Mouse (Mus musculus): ENCODE measurements around the gene Foxq1. TPM values are rescaled to one million over a fixed set of nuclear protein-coding genes. Genes with fewer than 3 reads are reported as not detected.
A peak's percentile ranks its signal among the peaks of the same experiment; 100 is the strongest.

Foxq1 gene
- polyA plus RNA-seq, 1 experiment from 2014 or later = 2.8 TPM

- Histone ChIP-seq H3K9me3 (no peaks in the 10 kb centered on the region), H3K27ac (replicated peaks) (no peak overlapping the region), H3K36me3 (no peaks in the 10 kb centered on the region), H3K9ac (replicated peaks) (no peak overlapping the region), H3K4me3 (peak overlapping the region; percentile 55), H3K4me1 (peaks cover 24% of the 10 kb centered on the region), H3K27me3 (peaks cover 85% of the 10 kb centered on the region), H3K4me2 (replicated peaks) (peak overlapping the region; percentile 94)
- WGBS = 5% methylated on average over 24 of the region's 24 CpGs
- no peak for ATAC-seq (ENCODE audit: low FRiP score, low read depth)
These were observed 1.2 kb downstream of the Foxq1 start for GRCm38 (mm10) chr13:31556964-31557767.

GRCm38 (mm10) chr13:31557768-31558520, 2.0 kb downstream of the Foxq1 start:
- peaks cover 24% of the 10 kb centered on the region for H3K4me1 ChIP-seq
- H3K9me3 ChIP-seq = no peaks in the 10 kb centered on the region
- WGBS = under 1% methylated on average over 69 of the region's 73 CpGs
- peak; percentile 29; the same call in 1 of the 2 replicates for ATAC-seq (ENCODE audit: low FRiP score, low read depth)
- H3K4me3 ChIP-seq = peak overlapping the region; percentile 55
- no peak overlapping the region for H3K27ac ChIP-seq (replicated peaks)
- peaks cover 93% of the 10 kb centered on the region for H3K27me3 ChIP-seq
- no peaks in the 10 kb centered on the region for H3K36me3 ChIP-seq
- no peak overlapping the region for H3K9ac ChIP-seq (replicated peaks)
- H3K4me2 ChIP-seq (replicated peaks) = peak overlapping the region; percentile 94

- ATAC-seq (ENCODE audit: low FRiP score, low read depth) = peak; percentile 50
- H3K27me3 ChIP-seq = peaks cover 95% of the 10 kb centered on the region
- H3K27ac ChIP-seq (replicated peaks) = no peak within 1 kb of the TSS; the same call in 1 of the 2 replicates
- no peaks in the 10 kb centered on the region for H3K36me3 ChIP-seq
- no peaks in the 10 kb centered on the region for H3K9me3 ChIP-seq
- peak within 1 kb of the TSS; percentile 94 for H3K4me2 ChIP-seq (replicated peaks)
- peak within 1 kb of the TSS; percentile 47 for H3K9ac ChIP-seq (replicated peaks)
- peak within 1 kb of the TSS; percentile 55 for H3K4me3 ChIP-seq
- under 1% methylated on average over 77 of the region's 88 CpGs for WGBS
- peaks cover 24% of the 10 kb centered on the region for H3K4me1 ChIP-seq
These were observed 2.8 kb downstream of the Foxq1 start, which contains the start of gene A530084C06Rik for GRCm38 (mm10) chr13:31558521-31559418. A530084C06Rik (minus strand) TSS chr13:31559333.

- under 1% methylated on average over 81 of the region's 92 CpGs for WGBS
- no peak overlapping the region for H3K27ac ChIP-seq (replicated peaks)
These were observed 3.6 kb downstream of the Foxq1 start for GRCm38 (mm10) chr13:31559419-31560144.

GRCm38 (mm10) chr13:31564394-31564793, 8.5 kb downstream of the Foxq1 start:
- no peaks in the 10 kb centered on the region for H3K36me3 ChIP-seq
- H3K27ac ChIP-seq (replicated peaks) = no peak overlapping the region
- H3K4me3 ChIP-seq = no peak overlapping the region
- H3K27me3 ChIP-seq = peaks cover 52% of the 10 kb centered on the region
- no peak for ATAC-seq (ENCODE audit: low FRiP score, low read depth)
- H3K9ac ChIP-seq (replicated peaks) = no peak overlapping the region
- WGBS = 70% methylated on average over 6 of the region's 6 CpGs
- H3K9me3 ChIP-seq = no peaks in the 10 kb centered on the region
- peaks cover 6% of the 10 kb centered on the region for H3K4me1 ChIP-seq
- H3K4me2 ChIP-seq (replicated peaks) = no peak overlapping the region

More at GRCm38 (mm10) chr13:31559419-31560144, 3.6 kb downstream of the Foxq1 start:
- H3K9ac ChIP-seq (replicated peaks) = peak overlapping the region; percentile 47; the same call in 1 of the 2 replicates
- ATAC-seq (ENCODE audit: low FRiP score, low read depth) = peak; percentile 80
- peaks cover 24% of the 10 kb centered on the region for H3K4me1 ChIP-seq
- peak overlapping the region; percentile 55 for H3K4me3 ChIP-seq
- H3K27me3 ChIP-seq = peaks cover 92% of the 10 kb centered on the region
- H3K9me3 ChIP-seq = no peaks in the 10 kb centered on the region
- peak overlapping the region; percentile 94 for H3K4me2 ChIP-seq (replicated peaks)
- no peaks in the 10 kb centered on the region for H3K36me3 ChIP-seq

- H3K9me3 ChIP-seq = no peaks in the 10 kb centered on the region
- H3K4me1 ChIP-seq = no peaks in the 10 kb centered on the region
- peaks cover 25% of the 10 kb centered on the region for H3K27me3 ChIP-seq
- H3K4me2 ChIP-seq (replicated peaks) = no peak overlapping the region
- no peak for ATAC-seq (ENCODE audit: low FRiP score, low read depth)
- no peaks in the 10 kb centered on the region for H3K36me3 ChIP-seq
- WGBS = 88% methylated on average over 8 of the region's 8 CpGs
- no peak overlapping the region for H3K4me3 ChIP-seq
- no peak overlapping the region for H3K27ac ChIP-seq (replicated peaks)
- no peak overlapping the region for H3K9ac ChIP-seq (replicated peaks)
These were observed 11.2 kb downstream of the Foxq1 start for GRCm38 (mm10) chr13:31567099-31567498.

- WGBS = 88% methylated on average over 6 of the region's 6 CpGs
- no peaks in the 10 kb centered on the region for H3K36me3 ChIP-seq
- ATAC-seq (ENCODE audit: low FRiP score, low read depth) = no peak
These were observed 11.8 kb downstream of the Foxq1 start for GRCm38 (mm10) chr13:31567617-31568294.

GRCm38 (mm10) chr13:31572806-31573508, 17.0 kb downstream of the Foxq1 start:
- H3K4me2 ChIP-seq (replicated peaks) = no peak overlapping the region
- H3K4me3 ChIP-seq = no peak overlapping the region
- H3K27me3 ChIP-seq = no peaks in the 10 kb centered on the region
- no peaks in the 10 kb centered on the region for H3K36me3 ChIP-seq
- no peak overlapping the region for H3K9ac ChIP-seq (replicated peaks)
- H3K4me1 ChIP-seq = no peaks in the 10 kb centered on the region; the same call in 1 of the 2 replicates
- 91% methylated on average over 10 of the region's 10 CpGs for WGBS
- ATAC-seq (ENCODE audit: low FRiP score, low read depth) = no peak
- H3K9me3 ChIP-seq = no peaks in the 10 kb centered on the region
- no peak overlapping the region for H3K27ac ChIP-seq (replicated peaks)

More at GRCm38 (mm10) chr13:31567617-31568294, 11.8 kb downstream of the Foxq1 start:
- no peak overlapping the region for H3K4me2 ChIP-seq (replicated peaks)
- H3K27ac ChIP-seq (replicated peaks) = no peak overlapping the region
- no peaks in the 10 kb centered on the region for H3K9me3 ChIP-seq
- no peaks in the 10 kb centered on the region for H3K4me1 ChIP-seq
- H3K27me3 ChIP-seq = peaks cover 18% of the 10 kb centered on the region
- no peak overlapping the region for H3K4me3 ChIP-seq
- H3K9ac ChIP-seq (replicated peaks) = no peak overlapping the region

GRCm38 (mm10) chr13:31574627-31575026, 18.7 kb downstream of the Foxq1 start:
- H3K27me3 ChIP-seq = no peaks in the 10 kb centered on the region
- no peak overlapping the region for H3K27ac ChIP-seq (replicated peaks)
- no peak for ATAC-seq (ENCODE audit: low FRiP score, low read depth)
- H3K4me2 ChIP-seq (replicated peaks) = no peak overlapping the region
- no peak overlapping the region for H3K9ac ChIP-seq (replicated peaks)
- no peaks in the 10 kb centered on the region; the same call in none of the 2 replicates for H3K4me1 ChIP-seq
- H3K9me3 ChIP-seq = no peaks in the 10 kb centered on the region
- H3K36me3 ChIP-seq = no peaks in the 10 kb centered on the region
- 75% methylated on average over 3 of the region's 3 CpGs for WGBS
- no peak overlapping the region for H3K4me3 ChIP-seq

- Histone ChIP-seq H3K9me3 (no peaks in the 10 kb centered on the region), H3K9ac (replicated peaks) (no peak overlapping the region), H3K27ac (replicated peaks) (no peak overlapping the region), H3K4me2 (replicated peaks) (no peak overlapping the region), H3K4me1 (no peaks in the 10 kb centered on the region; the same call in none of the 2 replicates), H3K27me3 (no peaks in the 10 kb centered on the region), H3K4me3 (no peak overlapping the region), H3K36me3 (no peaks in the 10 kb centered on the region)
- no peak for ATAC-seq (ENCODE audit: low FRiP score, low read depth)
- 72% methylated on average over 4 of the region's 4 CpGs for WGBS
These were observed 20.8 kb downstream of the Foxq1 start for GRCm38 (mm10) chr13:31576696-31577095.
